Mouse (Mus musculus): ENCODE measurements around the gene Ndufa11.
A peak's percentile ranks its signal among the peaks of the same experiment; 100 is the strongest.

GRCm38 (mm10) chr17:56756703-56757399 lies 39.3 kb downstream of the Ndufa11 start:
- TF ChIP-seq CTCF (conservative IDR thresholded peaks at IDR 0.05; ENCODE audit: insufficient read depth, insufficient read length, low read depth, low read length), result peak; percentile 47
- no peak for TF ChIP-seq POLR2A (IDR thresholded peaks at IDR 0.05; ENCODE audit: low read depth, low read length)

Measured in kidney, adult 2 months (tissue).